Mouse (Mus musculus) ovary, postnatal 14 days (tissue): ENCODE data around the gene Cnih2.
A peak's percentile ranks its signal among the peaks of the same experiment; 100 is the strongest.

Experiments
- DNase-seq: peaks from one replicate; pipeline ENCODE4 v3.0.0; 2022; ENCODE audit warnings: low spot score

Cnih2 gene

DNA sequence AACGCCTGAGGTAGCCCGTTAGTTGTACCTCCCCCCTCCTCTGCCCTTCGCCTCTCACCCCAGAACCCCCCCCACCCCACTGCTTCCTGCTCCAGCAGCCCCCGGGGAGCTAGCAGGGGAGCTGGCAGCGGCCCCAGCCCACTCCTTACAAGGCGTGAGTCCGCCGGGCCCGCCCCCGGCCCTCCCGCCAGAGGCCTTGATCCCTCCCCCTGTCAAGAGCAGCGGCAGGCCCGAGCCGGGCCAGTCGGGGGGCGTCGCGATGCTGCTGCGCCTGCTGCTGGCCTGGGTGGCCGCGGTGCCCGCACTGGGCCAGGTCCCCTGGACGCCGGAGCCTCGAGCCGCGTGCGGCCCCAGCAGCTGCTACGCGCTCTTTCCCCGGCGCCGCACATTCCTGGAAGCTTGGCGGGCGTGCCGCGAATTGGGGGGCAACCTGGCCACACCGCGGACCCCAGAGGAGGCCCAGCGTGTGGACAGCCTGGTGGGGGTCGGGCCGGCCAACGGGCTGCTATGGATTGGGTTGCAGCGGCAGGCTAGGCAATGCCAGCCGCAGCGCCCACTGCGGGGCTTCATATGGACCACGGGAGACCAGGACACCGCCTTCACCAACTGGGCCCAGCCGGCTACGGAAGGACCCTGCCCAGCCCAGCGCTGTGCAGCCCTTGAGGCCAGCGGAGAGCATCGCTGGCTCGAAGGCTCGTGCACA, 30.3 kb downstream of the Cnih2 start, which contains the start of gene Cd248:
Cd248 (plus strand) TSS at position 212 of the 703 bp plus-strand sequence.
- peak; percentile 69 for DNase-seq

GRCm38 (mm10) chr19:5067040-5067799, 31.1 kb downstream of the Cnih2 start:
- DNase-seq: no peak

- DNase-seq: peak; percentile 45
Measured at GRCm38 (mm10) chr19:5065104-5065503, 33.2 kb downstream of the Cnih2 start.

DNA sequence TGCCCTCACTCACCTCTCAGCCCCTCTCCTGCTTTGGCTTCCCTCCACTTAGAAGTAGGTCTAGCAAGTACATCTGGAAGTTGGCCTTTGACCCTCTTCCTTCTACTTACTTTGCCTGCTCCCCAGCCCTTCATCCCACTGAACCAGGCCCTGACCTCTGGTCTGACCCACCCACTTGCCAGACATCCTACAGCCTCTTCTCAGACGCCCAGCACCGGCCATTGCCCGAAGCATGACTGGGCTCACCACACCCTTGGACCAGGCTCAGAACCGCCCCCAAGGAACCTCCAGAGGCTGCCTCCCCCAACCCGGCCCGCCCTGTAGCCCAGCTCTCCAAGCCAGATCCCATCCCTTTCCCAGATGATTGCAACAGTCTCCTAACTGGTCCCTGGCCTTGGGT, 35.9 kb downstream of the Cnih2 start:
- no peak for DNase-seq

- DNase-seq: no peak
Measured at GRCm38 (mm10) chr19:5062041-5062440, 36.3 kb downstream of the Cnih2 start.

GRCm38 (mm10) chr19:5060365-5061330, 37.7 kb downstream of the Cnih2 start:
- DNase-seq: no peak

DNA sequence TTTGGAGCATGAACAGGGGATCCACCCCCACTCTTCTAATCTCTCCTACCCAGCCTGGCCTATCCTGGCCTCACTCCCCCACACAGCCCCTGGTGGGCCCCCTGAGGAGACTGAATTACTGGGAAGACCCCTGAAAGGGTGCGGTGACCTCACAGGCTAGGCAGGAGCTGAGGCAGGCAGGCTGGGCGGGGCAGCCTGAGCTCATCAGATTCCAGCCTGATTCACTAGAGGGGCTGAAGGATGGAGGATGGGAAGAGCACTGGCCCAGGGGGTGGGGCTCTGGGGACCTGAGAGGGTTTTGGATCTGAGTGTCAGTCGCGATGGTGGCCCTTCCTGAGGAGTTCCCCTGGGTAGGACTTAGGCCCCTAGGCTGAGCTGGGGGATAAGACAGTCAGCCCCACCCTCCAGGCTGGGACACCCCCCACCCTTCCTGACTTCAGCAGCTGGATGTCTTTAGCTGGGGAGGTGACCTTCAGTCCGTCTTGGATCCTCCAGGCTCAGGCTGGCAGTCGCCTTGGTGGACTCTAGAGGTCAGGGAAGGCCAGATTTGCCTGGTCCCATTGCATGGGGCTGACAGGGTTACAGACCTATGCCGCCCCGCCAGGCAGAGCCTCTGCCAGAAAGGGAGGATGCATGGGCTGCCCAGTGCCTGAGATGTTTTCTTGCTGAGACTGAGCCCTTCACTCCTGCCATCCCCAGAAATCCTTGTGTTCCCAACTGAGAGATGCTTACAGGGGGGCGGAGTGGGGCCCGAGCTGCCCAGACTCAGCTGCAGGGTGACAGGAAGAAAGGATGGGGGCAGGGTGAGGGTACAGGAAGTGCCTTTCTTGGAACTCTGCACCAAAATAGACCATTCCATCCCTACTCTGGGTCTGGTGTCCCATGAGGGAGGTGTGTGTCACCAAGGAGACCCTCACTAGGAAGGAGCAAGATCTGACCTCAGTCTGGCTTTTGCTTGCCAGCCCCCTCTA, 39.2 kb downstream of the Cnih2 start:
- no peak for DNase-seq

GRCm38 (mm10) chr19:5057876-5058775, 40.2 kb downstream of the Cnih2 start:
- no peak for DNase-seq

- DNase-seq: no peak
Measured at GRCm38 (mm10) chr19:5056251-5056650, 42.1 kb downstream of the Cnih2 start.

GRCm38 (mm10) chr19:5053909-5054308, 44.4 kb downstream of the Cnih2 start:
- DNase-seq: no peak

GRCm38 (mm10) chr19:5052853-5053252, 45.5 kb downstream of the Cnih2 start:
- DNase-seq: no peak

- DNase-seq: no peak
Measured at GRCm38 (mm10) chr19:5052166-5052822, 46.0 kb downstream of the Cnih2 start.

DNA sequence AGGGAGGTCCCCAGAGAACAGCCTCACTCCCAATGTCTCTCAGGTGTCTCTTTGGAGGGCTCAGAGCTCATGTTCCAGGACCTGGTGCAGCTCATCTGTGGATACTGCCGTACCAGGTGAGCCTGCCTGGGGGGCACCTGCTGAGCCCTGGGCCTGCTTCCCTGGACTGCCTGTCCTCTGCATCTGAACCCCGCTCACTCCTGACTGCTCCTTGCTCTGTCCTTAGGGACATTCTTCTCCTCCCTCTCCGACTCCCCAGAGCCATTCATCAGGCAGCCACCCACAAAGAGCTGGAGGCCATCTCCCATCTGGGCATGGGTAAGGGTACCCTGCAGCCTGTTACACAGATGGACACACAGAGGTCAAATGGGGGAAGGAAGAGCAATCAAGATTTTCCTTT, 46.8 kb downstream of the Cnih2 start:
- DNase-seq: no peak

DNA sequence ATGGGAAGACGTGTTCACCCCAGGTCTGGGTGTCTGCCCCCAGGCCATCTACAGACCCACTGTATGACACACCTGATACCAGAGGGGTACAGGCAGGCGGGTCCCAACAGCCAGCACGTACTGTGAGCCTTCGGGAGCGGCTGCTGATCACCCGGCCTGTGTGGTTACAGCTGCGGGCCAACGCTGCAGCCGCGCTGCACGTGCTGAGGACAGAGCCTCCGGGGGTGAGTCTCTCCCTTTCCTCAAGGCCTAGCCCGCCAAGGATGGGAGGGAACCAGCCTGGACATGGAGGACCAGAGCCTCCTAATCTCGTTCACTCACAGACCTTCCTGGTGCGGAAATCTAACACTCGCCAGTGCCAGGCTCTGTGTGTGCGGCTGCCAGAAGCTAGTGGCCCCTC, 47.3 kb downstream of the Cnih2 start:
- no peak for DNase-seq

- no peak for DNase-seq
Measured at GRCm38 (mm10) chr19:5050047-5050905, 48.0 kb downstream of the Cnih2 start, which contains the start of gene Rin1. Rin1 (plus strand) TSS chr19:5050481.

- DNase-seq: no peak
Measured at GRCm38 (mm10) chr19:5049325-5049724, 49.0 kb downstream of the Cnih2 start.

- DNase-seq: no peak
Measured at GRCm38 (mm10) chr19:5048138-5049056, 49.9 kb downstream of the Cnih2 start.
